Mouse (Mus musculus) fibroblast of lung, adult 2 months (primary cell): Measurements from ENCODE around the gene Dab1.

Experiments
- DNase-seq: peaks from one replicate; pipeline ENCODE4 v3.0.0-alpha.2; 2011; ENCODE audit warnings: low read depth

Dab1 gene

DNA sequence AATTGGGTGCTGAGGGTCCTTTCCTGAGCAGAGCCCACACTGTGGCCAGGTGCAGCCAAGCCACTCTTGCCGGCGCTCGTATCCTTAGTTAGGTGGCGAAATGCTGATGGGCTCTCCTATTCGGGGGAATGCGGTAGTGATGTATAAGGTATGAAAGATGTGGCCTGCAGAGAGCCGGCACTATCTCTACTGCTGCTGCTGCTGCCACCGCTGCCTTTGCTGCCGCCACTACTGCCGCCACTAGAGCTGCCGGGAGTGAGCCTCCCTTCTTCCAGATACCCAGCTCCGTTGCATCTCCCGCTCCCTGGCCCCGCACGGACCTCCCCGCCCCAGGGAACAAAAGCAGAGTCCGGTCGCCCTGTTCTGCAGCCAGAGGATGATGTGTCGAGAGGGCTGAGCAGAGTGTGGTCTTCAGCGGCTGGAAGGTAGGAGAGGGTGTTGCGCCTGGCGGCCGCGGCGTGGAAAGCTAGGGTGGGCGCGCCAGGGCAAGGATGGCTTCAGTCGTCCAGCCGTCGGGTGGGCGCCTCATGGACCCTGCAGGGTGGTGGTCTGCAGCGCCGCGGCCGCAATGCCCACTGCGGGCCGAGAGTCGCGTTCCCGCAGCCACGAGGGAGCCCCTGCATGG lies at the start of gene Dab1:
TSS of gene Dab1 (plus strand) at position 39 of the 625 bp plus-strand sequence.
- DNase-seq: no peak

DNA sequence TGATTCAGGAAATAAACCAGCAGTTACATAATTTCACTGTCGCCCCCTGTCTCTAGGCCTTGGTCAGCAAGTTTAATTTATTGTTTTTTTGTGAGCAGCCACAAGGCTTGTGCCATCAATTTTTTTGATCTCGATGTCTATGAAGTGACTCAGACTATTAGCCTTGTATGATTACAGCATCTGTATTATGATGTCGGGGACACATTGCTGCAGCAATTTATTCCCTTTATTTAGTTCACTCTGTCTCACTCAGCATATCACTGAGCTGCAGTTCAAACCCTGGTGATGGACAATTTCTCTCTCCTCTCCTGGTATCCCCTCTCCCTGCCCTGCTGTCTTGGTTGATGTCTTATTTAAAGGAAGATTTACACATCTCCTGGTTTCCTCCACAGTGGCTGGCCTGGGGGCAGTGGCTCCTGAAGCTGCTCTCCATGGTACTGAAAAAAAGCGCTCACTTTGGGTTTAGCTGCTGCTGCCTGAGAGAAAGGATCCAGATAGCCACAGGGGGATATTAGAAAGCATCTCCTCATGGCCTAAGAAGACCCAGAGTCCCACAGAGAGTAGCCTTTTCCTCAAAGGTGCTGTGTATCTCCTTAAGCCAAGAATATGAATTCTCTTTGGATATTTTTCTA lies 47.3 kb upstream of the Dab1 start:
- no peak for DNase-seq

DNA sequence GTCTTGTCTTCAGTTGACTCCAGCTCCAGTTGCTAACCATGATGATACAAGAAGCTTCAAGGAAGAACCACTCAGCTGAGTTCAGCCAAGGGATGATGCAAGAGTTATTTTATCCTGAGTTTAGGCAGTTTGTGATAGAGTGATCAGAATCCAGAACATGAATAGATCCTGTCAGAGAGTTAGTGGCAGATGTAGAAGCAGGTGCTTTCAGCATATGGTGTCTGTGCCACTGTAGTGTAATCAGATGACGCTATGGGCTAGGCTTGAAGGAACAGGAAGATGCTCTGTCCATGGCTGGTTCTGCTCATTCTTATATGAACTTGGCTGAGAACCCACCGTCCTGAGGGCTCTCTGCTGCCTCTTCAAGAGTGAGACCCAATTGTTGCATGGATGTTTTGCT lies 43.6 kb upstream of the Dab1 start:
- DNase-seq: no peak

DNA sequence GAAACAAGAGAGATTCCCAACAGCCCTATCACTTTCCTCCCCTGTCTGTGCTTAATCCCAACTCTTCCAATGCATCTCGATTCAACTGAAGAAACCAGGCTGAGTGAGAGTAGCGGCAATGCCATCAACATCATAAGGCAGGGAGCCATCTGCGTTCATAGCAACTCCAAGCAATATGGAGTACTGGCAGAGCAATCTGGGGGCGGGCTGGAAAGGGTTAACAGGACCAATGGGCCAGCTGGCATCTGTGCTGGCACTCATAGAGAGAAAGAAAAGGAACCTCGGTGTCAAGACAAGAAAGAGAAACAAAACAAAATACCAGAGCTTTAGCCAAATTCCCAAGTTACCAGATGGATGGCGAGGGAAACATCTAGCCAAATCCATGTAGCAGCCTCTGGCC lies 42.9 kb upstream of the Dab1 start:
- DNase-seq: no peak

DNA sequence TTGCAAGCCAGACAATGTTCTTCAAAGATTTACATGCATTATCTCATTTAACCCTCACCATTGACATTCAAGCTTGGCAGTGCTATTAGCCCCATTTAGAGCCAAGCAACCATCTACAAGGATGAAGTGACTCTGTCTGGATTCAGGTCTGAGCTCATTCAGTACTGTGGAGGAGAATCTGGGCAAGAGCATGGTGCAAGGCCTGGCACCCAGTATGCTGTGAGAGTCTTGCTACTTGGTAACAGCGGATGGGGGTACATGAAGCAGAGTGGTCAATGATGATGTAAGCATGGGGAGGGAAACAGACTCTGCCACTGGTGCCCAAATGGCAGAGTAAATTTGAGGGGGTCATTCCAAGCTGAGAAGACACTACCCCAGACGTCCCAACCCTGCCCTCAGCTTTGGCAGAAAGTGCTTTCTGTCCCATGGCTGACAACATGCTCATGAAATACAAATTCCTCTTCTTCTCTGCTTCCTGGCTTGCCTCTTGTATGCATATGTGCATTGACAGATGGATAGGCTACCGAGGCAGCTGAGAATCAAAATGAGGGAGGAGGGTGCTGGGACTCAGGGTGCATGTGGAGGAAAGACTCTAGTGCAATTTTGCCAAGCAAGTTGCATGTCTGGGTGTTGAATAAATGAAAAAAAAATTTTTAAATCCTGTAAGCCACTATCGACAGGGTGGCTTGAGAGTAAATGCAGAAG lies 41.9 kb upstream of the Dab1 start:
- DNase-seq: no peak

DNA sequence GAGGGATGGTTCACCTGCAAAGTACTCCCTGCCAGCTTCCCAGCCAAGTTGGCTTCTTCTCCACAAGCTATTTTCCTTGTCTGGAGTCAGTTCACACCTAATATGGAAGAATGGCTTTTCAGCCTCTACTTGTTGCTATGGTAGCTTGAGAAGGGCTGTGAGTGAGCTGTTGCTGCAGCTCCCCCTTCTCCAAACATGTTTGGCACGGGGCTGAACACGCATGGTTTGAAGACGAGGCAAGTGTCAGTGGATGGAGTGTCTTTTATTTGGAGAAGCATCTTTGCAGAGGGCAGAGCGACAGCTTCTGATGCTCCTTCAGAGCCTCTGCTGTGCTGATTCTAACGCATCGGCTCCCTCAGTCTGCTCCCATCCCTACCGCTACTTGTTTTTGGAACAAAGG lies 41.3 kb upstream of the Dab1 start:
- no peak for DNase-seq

DNA sequence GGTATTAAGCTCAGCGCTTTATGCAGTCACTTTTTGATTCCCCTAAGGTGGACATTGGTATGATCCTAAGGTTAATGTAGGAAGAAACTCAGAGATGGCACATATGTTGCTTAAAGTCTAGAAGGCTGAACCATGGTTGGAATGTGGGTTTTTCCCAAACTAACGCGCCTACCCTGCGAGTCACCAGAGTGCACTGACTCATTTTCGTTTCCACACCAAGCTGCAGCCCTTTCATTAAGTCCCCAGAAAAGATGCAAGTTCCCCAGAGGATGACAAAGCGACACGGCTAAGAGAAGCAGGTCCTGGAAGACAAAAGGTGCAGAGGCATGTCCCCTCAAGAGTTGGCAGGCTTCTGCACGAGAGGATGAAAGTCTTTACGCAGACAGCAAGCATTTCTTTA lies 39.1 kb upstream of the Dab1 start:
- DNase-seq: no peak

DNA sequence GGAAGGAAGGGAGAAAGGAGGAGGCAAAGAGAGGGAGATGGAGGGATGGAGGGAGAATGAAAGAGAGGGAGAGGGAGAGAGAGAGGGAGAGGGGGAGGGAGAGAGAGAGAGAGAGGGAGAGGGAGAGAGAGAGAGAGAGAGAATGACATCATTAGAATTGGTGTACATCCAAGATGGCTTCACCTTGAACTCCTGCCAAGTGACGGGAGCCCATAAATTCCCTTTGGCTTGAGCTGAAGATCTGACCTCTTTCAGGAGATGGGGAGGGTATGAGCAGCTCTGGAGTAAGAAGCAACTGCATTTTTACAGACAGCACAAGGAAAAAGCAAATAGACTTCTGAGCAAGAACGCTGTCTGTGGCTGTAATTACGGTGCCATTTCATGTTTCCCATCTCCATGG lies 4.1 kb upstream of the Dab1 start:
- no peak for DNase-seq

DNA sequence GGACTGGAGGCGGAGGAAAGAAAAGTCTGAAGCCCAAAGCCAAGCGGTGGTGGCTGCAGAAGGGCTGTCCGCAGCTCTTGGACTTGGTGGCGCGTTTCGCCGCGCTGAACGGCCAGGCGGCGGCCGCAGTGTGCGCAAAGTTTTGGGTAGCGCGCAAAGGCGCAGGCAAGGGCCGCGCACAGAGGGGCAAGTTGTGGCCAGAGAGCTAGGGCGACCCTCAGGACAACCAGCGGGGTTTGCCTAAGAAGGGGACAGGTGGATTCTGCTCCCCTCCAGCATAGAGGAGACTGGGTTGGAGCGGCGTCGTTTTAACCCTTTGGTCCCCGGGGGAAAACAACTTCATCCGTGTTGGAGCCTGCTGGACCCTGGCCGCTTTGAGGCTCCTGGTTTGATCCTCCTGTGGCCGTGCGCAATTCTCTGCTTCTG lies 800 bp downstream of the Dab1 start:
- no peak for DNase-seq

DNA sequence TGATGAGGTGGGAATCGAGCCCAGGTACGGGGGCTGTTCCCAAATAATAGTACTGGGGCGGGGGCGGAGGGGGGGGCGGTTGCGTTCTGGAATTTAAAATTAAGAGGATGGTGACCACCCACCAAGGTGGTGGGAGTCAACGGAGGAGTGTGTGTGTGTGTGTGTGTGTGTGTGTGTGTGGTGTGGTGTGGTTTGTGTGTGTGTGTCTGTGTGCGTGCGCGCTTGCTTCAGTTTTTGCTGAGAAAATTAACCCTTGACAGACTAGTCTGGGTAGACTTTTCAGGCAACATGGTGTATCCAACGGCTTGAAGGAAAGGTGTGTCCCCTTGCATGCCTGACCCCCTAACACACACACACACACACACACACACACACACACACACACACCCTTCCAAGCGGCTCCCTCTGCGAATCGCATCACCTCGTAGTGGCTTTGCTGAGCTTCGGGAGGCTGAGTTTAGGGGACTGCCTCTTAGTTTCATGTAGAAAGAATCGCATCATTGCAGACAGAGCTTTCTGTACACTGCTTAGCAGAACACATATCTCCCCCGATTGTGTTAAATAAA lies 1.5 kb downstream of the Dab1 start:
- DNase-seq: no peak

DNA sequence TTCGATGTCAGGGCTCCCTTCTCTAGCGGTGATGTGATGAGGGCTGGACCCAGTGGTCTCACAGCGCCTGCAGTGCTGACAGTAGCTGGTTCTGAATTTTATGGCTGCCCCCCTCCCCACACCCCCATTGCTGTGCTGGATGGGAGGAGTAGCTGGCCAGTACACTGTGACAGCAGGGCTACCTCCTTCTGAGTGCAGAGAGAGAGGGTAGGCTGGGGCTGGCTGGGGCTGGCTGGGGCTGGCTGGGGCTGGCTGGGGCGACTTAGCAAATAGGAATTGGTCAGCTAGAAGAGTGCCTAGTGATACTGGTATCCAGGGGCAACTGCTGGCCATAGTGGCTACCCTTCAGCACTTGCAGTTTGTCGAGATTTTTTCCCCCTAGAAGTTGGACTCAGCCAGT lies 2.4 kb downstream of the Dab1 start:
- DNase-seq: no peak

DNA sequence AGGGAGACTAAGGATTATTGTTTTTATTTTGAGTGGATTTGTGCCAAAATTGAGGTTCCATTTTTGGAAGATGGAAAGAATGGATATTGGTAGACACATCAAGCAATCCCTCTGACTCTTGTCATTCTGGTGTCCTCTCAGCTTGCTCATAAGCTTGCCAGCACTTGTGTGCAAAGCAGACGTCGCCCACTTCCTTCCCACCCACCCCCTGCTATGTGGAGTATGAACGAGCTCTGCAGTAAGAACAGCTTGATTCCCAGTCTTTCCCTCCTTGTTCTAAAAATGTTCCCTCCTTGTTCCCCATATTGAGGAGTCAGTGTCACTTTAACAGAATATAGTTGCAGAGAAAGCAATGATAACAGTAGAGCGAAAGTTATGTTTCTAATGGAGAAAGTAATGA lies 11.0 kb downstream of the Dab1 start:
- DNase-seq: no peak

DNA sequence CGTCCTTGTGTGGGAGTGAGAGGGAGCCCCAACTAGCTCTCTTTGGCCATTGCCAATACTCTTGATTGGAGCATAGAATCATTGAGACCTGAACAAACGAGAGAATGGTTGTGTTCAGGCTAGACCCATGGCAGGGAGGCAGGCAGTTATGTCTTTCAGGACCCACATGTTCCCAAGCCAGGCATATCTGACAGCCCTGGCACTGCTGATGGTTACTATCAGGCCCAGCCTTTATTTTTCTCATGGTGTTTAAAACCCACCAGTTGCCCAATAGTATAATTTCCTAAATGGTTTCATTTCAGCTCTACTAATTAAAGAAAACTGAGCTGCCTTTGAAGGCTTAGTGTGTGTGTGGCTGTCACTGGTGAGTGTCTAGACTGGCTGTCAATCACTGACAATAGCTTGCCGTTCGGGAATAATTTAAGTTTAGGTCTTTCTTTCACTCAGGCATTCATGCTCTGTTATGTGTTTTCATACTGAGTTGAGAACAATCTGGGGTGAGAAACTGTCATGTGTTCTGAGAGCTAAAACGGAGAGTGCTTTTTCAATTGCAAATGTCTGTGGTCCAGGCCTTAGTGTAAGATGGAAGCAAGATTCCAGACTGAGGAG lies 17.1 kb downstream of the Dab1 start:
- DNase-seq: no peak

DNA sequence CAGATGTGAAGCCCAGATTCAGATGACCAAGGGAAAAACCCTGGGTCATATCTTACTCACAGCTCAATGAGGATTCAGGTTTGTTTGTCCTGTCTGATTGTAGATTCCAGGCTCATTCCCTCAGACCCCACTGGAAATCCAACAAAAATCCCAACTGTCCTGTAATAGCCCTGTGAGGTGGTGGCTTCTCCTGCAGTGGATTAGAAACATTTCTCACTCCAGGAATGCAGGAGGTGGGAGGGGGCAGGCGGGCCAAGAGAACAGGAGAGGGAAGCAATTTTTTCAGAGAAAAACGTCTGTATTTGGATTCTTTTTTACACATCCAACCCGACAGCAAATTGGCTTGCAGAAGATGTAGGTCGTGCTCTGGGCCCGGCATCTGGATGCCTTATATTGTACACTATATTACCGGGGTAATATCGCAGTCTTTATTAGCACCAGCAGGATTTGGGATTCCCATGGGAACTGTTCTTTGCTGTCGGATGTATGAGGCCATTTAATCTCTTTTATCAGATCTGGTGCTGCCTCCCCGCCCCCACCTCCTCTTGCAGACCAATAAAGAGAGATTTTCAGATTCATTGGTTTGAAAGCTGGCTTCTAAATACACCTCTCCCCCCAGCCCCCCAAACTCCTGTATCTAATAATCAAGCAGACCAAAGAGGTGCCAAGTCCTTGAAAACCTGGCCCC lies 29.2 kb downstream of the Dab1 start:
- no peak for DNase-seq

DNA sequence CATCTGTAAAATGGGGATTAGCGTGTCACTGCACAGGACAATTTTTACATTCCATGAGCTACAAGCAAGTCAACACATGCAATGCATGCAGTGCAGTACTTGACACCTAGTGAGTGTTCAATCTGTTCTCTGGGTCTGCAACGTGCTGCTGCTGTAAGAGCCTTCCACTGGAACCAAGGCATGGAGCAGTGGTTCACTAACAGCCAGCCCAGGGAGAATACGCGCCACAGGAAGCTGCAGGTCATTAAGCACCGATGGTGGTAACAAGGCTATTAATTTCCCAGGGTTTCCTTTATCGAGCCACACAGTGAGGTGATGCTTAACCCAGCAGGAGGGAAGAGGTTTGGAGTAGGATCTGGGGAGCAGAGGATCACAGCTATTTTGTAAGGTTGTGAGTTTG lies 36.6 kb downstream of the Dab1 start:
- DNase-seq: no peak

DNA sequence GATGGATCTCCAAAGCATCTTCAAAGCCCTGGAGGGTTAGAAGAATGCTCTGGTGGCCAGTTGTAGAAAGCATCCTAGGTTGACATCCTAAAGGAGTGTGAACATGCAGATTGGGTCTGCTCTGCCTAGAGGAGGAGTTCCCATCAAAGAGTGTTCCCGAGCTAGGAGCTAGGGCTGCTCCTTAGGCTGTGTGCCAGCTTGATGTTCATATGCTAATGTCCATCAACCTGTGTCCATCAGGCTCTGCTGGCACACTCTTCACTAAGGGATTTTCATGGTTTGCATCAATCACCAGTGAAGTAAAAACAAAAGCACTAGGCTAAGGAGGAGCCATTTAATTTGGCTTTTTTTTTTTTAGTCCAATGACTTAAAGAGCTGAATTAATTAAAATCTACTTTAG lies 42.2 kb downstream of the Dab1 start:
- DNase-seq: no peak

DNA sequence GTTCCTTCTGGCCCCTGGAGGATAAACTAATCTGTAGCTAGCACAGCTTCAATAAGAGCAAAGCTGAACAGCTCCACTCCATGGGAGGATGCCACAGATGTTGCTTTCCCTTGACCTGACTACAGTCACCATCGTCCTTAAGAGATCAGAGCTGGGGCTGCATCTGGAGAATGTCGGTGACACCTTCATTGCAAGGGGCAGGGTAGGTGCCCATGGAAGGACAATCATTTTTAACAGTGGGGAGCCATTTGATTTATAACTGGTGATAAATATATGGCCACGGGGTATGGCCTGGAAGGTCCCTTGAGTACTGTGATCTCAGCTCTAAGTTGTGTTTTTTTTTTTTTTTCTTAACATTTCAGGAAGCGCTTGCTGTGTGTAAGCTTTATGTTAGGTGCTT lies 48.3 kb downstream of the Dab1 start:
- no peak for DNase-seq

DNA sequence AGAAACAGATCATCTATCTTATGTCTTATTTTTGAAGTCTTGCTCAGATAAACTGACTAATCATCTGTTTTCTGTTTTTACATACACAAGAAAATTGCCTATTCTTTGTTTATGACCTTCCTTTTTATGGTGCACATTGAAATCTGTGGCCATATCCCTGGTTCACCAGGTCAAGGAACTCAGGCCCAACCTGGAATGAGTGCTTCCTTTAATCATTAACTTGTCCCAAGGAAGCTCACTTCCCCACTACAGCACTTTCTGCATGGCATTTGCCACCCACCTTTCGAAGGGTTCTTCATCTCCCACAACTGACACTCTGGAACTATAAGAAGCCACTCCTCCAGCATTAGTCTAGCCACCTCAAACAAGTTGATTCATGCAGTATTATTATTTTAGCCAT lies 58.0 kb downstream of the Dab1 start:
- no peak for DNase-seq

DNA sequence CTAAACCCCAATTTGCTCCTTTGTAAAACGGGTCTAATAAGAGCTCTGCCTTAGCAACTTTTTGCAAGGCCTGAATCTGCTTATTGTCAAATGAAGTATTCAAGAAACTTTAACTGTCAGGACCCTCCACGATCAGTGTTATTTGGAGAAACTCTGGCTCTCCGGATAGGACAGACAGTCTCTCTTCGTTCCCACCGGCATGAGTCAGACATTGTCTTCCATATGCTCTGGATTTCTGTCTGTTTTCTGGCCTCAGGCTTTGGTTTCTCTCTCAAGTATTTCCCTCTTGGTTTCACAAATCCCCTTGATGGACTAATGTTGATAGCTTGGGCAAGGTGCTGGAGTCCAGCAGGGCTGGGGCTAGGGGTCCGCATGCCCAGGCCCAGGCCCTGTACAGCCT lies 59.3 kb downstream of the Dab1 start:
- DNase-seq: no peak

DNA sequence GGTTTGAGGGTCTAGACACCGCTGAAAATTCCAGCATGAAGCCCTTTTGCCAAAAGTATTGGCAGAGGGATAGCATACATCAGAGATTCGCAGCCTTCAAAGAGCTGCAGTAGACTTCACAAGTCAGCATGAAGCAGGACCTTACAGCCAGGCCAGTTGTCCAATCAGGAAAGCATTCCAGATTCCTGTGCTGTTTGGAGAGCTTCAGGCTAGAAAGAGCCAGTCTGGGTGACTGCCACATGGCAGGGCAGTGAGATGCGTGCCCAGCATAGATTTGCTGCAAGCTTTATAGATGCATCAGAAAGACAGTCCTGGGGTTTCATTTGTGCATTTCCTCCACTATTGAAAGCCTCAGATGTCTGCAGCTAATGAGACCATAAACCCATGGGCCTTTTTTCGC lies 66.0 kb downstream of the Dab1 start:
- DNase-seq: no peak

DNA sequence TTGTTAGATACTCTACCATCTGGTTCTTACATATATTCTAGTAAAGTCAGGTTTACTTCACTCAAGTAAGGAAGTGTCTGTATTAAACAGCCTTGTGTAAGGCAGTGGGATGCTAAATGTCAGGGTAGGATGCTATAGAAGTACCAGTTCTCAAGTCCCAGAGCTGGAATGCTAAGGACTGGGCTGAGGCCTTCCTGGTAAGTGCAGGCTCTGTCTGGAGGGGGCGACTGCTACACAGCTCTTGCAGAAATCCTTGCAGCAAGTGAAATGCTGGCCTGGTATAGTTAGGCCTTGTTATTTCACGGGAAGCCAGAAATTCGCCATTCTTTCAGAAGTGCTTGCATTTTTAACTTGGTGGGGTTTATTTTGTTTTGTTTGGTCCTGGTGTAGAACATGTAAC lies 72.6 kb downstream of the Dab1 start:
- no peak for DNase-seq

DNA sequence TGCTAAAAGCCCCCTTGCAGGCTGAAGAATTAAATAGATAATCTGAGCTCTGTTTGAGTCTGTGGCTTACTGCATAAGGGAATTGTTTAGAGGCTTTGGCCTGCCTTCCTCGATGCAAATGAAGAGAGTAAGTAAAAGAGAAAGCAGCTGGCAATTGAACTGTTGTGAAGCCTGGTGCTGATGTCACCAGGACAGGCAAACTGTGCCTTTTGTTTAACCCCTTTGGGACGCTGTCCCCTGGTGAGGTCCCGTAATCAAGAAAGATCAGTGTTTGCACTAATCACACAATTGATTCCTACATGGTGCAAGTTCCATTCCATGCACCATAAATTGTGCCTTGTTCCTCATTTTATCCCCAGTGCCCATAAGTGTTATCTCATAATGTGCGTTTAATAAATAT lies 80.6 kb downstream of the Dab1 start:
- no peak for DNase-seq
